Mouse (Mus musculus) erythroblast, embryonic 14.5 days (primary cell): ENCODE measurements around the gene Megf6. TPM values are rescaled to one million over a fixed set of nuclear protein-coding genes. Genes with fewer than 3 reads are reported as not detected.

Experiments used
- H3K27me3 ChIP-seq: 2 replicates; pipeline ENCODE4 v1.6.1; 2012; ENCODE audit warnings: inconsistent platforms; ENCODE audit not compliant: control insufficient read depth
- H3K36me3 ChIP-seq: 2 replicates; pipeline ENCODE4 v1.6.1; 2012; ENCODE audit warnings: mild to moderate bottlenecking, inconsistent platforms; ENCODE audit not compliant: control insufficient read depth
- H3K4me1 ChIP-seq: 2 replicates; pipeline ENCODE4 v1.6.1; 2012; ENCODE audit warnings: inconsistent platforms; ENCODE audit not compliant: control insufficient read depth
- H3K4me3 ChIP-seq: replicated peaks from 2 replicates; pipeline ENCODE3; 2012; ENCODE audit warnings: moderate library complexity, mild to moderate bottlenecking, inconsistent platforms
- H3K9me3 ChIP-seq: 2 replicates; pipeline ENCODE4 v1.6.1; 2012; ENCODE audit warnings: low read length, inconsistent platforms, mixed read lengths; ENCODE audit not compliant: control insufficient read depth
- GATA1 ChIP-seq: IDR thresholded peaks from 2 replicates; pipeline ENCODE4 v1.6.1; 2012; ENCODE audit warnings: low read length, inconsistent platforms, mixed read lengths
- TAL1 ChIP-seq: IDR thresholded peaks from 3 replicates; pipeline ENCODE4 v1.6.1; 2012; ENCODE audit warnings: low read length, inconsistent platforms, mixed read lengths
- polyA plus RNA-seq: library from polyadenylated mRNA; stranded (reverse); fragments of >175 nt; gene quantifications from 2 replicates; pipeline ENCODE4 v1.2.3, GENCODE M21; 2012

Megf6 gene
- polyA plus RNA-seq, 1 experiment: under 0.01 TPM

GRCm38 (mm10) chr4:154157970-154158662, 12.4 kb upstream of the Megf6 start:
- Histone ChIP-seq H3K27me3 (no peaks in the 10 kb centered on the region), H3K36me3 (peaks cover 67% of the 10 kb centered on the region), H3K4me3 (no peak overlapping the region), H3K9me3 (0 out of 2 replicates have a peak, but pooled peaks cover 2% of the 10 kb centered on the region), H3K4me1 (peaks cover 59% of the 10 kb centered on the region)
- TF ChIP-seq GATA1: no peak
- TF ChIP-seq TAL1: no peak

GRCm38 (mm10) chr4:154159002-154159401, 11.5 kb upstream of the Megf6 start:
- Histone ChIP-seq H3K4me3 (peak overlapping the region; percentile 89), H3K4me1 (peaks cover 68% of the 10 kb centered on the region), H3K9me3 (0 out of 2 replicates have a peak, but pooled peaks cover 2% of the 10 kb centered on the region), H3K36me3 (peaks cover 60% of the 10 kb centered on the region), H3K27me3 (no peaks in the 10 kb centered on the region)
- TF ChIP-seq TAL1 (no peak), GATA1 (no peak)

- TF ChIP-seq GATA1 (no peak), TAL1 (no peak)
- Histone ChIP-seq H3K4me3 (peak overlapping the region; percentile 89), H3K9me3 (0 out of 2 replicates have a peak, but pooled peaks cover 2% of the 10 kb centered on the region), H3K4me1 (peaks cover 67% of the 10 kb centered on the region), H3K27me3 (no peaks in the 10 kb centered on the region), H3K36me3 (peaks cover 49% of the 10 kb centered on the region)
Measured at GRCm38 (mm10) chr4:154159961-154160537, 10.5 kb upstream of the Megf6 start.

DNA sequence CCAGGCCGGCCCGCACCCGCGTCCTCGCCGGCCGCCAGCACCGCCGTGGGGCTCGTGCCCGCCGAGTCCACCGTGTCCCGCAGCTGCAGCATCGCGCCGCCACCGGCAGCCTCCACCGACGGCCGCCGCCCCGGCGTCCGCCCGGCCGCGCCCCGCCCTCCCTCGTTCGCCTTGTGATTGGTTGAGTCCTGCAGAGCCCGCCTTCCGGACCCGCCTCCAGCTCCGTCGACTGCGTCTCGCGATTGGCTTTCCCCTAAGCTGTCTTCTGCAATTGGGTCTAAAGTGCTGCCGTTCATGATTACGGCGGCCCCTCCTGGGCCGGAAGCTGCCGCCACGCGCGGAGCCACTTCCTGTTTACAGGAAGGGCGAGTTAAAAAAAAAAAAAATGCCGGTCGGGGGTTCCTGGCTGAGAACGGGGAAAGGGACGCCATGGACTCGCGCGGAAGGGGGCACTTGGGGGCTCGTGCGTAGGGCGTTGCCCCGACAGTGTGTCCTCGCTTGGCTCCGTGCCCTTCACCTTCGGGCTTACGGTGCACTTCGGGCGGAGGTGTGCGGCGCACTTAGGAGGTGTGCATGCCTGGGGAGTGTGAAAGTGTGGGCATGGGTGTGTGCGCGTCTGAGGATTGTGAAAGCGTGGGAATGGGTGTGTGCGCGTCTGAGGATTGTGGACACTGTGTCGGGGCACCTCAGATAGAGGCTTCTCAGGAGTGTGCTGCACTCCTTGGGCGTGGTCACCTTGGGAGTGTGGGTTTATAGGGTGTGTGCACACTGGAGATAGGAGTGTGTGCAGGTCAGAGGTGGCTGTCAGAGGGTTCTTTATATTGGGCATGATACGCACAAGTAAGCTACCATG, 9.8 kb upstream of the Megf6 start, which contains the start of gene Tprgl:
TSS of gene Tprgl (minus strand) at position 129 of the 853 bp plus-strand sequence.
- Histone ChIP-seq H3K4me1 (peaks cover 64% of the 10 kb centered on the region), H3K4me3 (peak within 1 kb of the TSS; percentile 89)
- peak; percentile 78 for TF ChIP-seq GATA1
- TF ChIP-seq TAL1: peak; percentile 72

GRCm38 (mm10) chr4:154163296-154163695, 7.2 kb upstream of the Megf6 start:
- no peak for TF ChIP-seq GATA1
- TF ChIP-seq TAL1: no peak
- H3K27me3 ChIP-seq: peaks cover 4% of the 10 kb centered on the region
- H3K36me3 ChIP-seq: peaks cover 17% of the 10 kb centered on the region
- H3K9me3 ChIP-seq: 0 out of 2 replicates have a peak, but pooled peaks cover 2% of the 10 kb centered on the region
- H3K4me3 ChIP-seq: no peak overlapping the region
- peaks cover 49% of the 10 kb centered on the region for H3K4me1 ChIP-seq

More for the DNA sequence above, 9.8 kb upstream of the Megf6 start, which contains the start of gene Tprgl:
- H3K36me3 ChIP-seq: peaks cover 42% of the 10 kb centered on the region
- 0 out of 2 replicates have a peak, but pooled peaks cover 2% of the 10 kb centered on the region for H3K9me3 ChIP-seq
- H3K27me3 ChIP-seq: no peaks in the 10 kb centered on the region

DNA sequence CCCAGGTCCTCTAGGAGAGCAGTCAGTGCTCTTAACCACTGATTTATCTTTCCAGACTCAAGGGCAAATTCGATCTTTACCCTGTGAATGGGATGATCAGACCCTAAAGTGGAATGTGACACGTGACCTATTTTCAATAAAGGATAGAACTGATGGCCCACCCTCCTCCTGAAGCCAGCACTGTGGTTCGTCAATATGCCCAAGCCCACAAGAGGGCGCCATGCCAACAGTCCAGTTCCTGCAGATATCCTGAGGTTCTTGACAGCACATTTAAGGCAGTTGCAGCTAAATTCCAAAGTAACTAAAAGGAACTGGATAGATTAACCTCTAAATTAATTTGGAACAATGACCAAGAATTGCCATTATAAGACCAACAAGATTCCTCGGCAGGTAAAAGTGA, 3.5 kb upstream of the Megf6 start:
- Histone ChIP-seq H3K9me3 (peaks cover 2% of the 10 kb centered on the region; the same call in 1 of the 2 replicates), H3K4me3 (no peak overlapping the region), H3K4me1 (peaks cover 24% of the 10 kb centered on the region), H3K36me3 (no peaks in the 10 kb centered on the region; the same call in 1 of the 2 replicates), H3K27me3 (peaks cover 42% of the 10 kb centered on the region)
- TF ChIP-seq GATA1: no peak
- no peak for TF ChIP-seq TAL1

DNA sequence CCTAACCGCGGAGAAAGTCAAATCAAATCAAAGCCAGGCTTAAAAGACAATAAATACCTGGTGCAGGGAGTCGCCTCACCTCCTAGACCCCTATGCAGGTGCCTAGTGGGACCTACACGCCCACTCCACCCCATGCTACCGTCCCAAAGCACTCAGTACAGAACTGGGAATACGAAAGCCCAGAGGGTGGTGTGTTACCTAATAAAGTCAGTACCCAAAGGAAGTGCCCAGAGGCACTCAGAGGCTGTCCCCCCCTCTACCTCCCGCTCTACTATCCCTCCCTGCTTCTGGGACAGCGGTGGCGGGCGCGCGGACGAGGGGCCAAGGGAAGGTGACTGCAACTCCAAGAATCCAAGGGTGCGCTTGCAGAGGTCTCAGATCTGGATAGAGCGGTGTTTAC, 509 bp upstream of the Megf6 start:
- Histone ChIP-seq H3K27me3 (peaks cover 63% of the 10 kb centered on the region), H3K4me1 (peaks cover 2% of the 10 kb centered on the region; the same call in 1 of the 2 replicates), H3K9me3 (peaks cover 2% of the 10 kb centered on the region; the same call in 1 of the 2 replicates), H3K36me3 (no peaks in the 10 kb centered on the region), H3K4me3 (no peak overlapping the region)
- TF ChIP-seq GATA1 (no peak), TAL1 (no peak)

GRCm38 (mm10) chr4:154171151-154171930, 811 bp downstream of the Megf6 start:
- peaks cover 2% of the 10 kb centered on the region; the same call in 1 of the 2 replicates for H3K4me1 ChIP-seq
- peaks cover 63% of the 10 kb centered on the region for H3K27me3 ChIP-seq
- H3K4me3 ChIP-seq: no peak overlapping the region
- TF ChIP-seq GATA1 (no peak), TAL1 (no peak)
- no peaks in the 10 kb centered on the region for H3K36me3 ChIP-seq
- H3K9me3 ChIP-seq: peaks cover 2% of the 10 kb centered on the region; the same call in 1 of the 2 replicates
